14 mouse cellular contexts compared by ENCODE assay signal in the genomic region with DNA sequence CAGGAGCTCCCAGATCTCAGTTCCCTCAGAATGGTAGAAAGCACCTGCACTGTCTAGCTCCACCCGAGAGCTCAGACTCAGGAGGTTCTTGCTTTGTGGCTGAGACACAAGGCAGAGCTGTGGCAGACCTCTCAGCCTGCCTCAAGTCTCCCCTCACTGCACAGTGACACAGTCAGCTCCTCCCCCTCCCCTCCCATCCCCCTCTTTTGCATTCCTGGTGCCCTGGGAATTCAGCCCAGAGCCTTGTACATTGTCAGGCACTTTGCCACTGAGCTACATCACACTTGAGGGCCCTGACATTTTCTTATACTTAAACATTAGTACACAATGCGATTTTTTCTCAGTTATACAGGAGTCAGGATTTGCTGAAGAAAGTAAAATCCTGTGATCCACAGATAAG. TPM values are rescaled to one million over a fixed set of nuclear protein-coding genes. Genes with fewer than 3 reads are reported as not detected.
DNase-seq lines count a peak whose midpoint lies in the region; ATAC-seq and TF ChIP-seq lines count a peak whose summit lies in the region.
"Had no signal": no experiment of that assay in that cellular context is flagged by ENCODE, and none has a peak within 500 bp of the region (broad histone marks: within the 10 kb centered on the region; RNA-seq: fewer than 3 reads in every experiment).

No protein-coding gene starts in this region.

- H3K79me2 ChIP-seq in CH12.LX (replicated peaks; ENCODE audit: control insufficient read depth, extremely low read depth, insufficient read depth, poor library complexity, severe bottlenecking), result no peaks in the 10 kb centered on the region

- H3K4me3 ChIP-seq in hindbrain, embryonic 10.5 days, result no peak overlapping the region
- H3K4me3 ChIP-seq in hindbrain, embryonic 14.5 days (replicated peaks; ENCODE audit: low read length), result no peak overlapping the region
- no peak overlapping the region for H3K4me3 ChIP-seq in CH12.LX (replicated peaks in 1 of 3; ENCODE audit: low read depth in 2 of 3, low read length in 2 of 3, poor library complexity in 1 of 3)
- no peak overlapping the region for H3K4me3 ChIP-seq in heart, embryonic 15.5 days
- H3K4me3 ChIP-seq: liver, embryonic 15.5 days; myocyte; stomach, embryonic 15.5 days had no signal

- dilution Hi-C loops in CH12.LX (cut with MboI; ENCODE audit: extremely low pct_ligation_motif_present, extremely low pct_unique_long_range_greater_than_20kb, low sequenced_read_pairs), result no loop called here

- no peak overlapping the region for H3K4me2 ChIP-seq in hindbrain, embryonic 14.5 days (replicated peaks)
- H3K4me2 ChIP-seq in CH12.LX (ENCODE audit: insufficient read depth, low read depth, poor library complexity, severe bottlenecking), result no peak overlapping the region
- no peak overlapping the region for H3K4me2 ChIP-seq in heart, embryonic 15.5 days
- H3K4me2 ChIP-seq: liver, embryonic 15.5 days; stomach, embryonic 15.5 days had no signal

- DNase-seq in hindbrain, embryonic 10.5 days (ENCODE audit: low spot score), result peak; percentile 18
- DNase-seq in hindbrain, embryonic 14.5 days (ENCODE audit: low spot score), result no peak
- no peak for DNase-seq in CH12.LX (ENCODE audit: extremely low read depth)
- peak; percentile 84 for DNase-seq in brain, embryonic 14.5 days (ENCODE audit: low read depth)
- DNase-seq in layer of hippocampus, adult 18-20 months (ENCODE audit: low spot score in 2 of 2), result no peak
- DNase-seq in adrenal gland, adult 8-10 months, result no peak
- DNase-seq in right cerebral cortex, postnatal 25 days, result no peak
- DNase-seq: gastrocnemius, postnatal 25 days; kidney, adult 11 months had no signal

- H3K27me3 ChIP-seq in hindbrain, embryonic 10.5 days (ENCODE audit: insufficient read depth, poor library complexity, severe bottlenecking), result no peaks in the 10 kb centered on the region
- no peaks in the 10 kb centered on the region for H3K27me3 ChIP-seq in hindbrain, embryonic 14.5 days (ENCODE audit: control insufficient read depth, insufficient read depth, low read length)
- H3K27me3 ChIP-seq in CH12.LX (replicated peaks), result no peaks in the 10 kb centered on the region
- no peaks in the 10 kb centered on the region for H3K27me3 ChIP-seq in heart, embryonic 15.5 days
- H3K27me3 ChIP-seq: liver, embryonic 15.5 days; stomach, embryonic 15.5 days had no signal

- H3K9ac ChIP-seq in hindbrain, embryonic 14.5 days, result no peak overlapping the region
- H3K9ac ChIP-seq in CH12.LX (ENCODE audit: insufficient read depth, low read depth), result no peak overlapping the region
- no peak overlapping the region for H3K9ac ChIP-seq in heart, embryonic 15.5 days
- H3K9ac ChIP-seq: liver, embryonic 15.5 days; stomach, embryonic 15.5 days had no signal

- WGBS in hindbrain, embryonic 10.5 days, result 45% methylated on average over 2 of the region's 2 CpGs
- WGBS in hindbrain, embryonic 14.5 days, result 42% methylated on average over 2 of the region's 2 CpGs
- 37% methylated on average over 2 of the region's 2 CpGs for WGBS in heart, embryonic 15.5 days

- H3K36me3 ChIP-seq in hindbrain, embryonic 10.5 days, result no peaks in the 10 kb centered on the region
- H3K36me3 ChIP-seq in hindbrain, embryonic 14.5 days (replicated peaks; ENCODE audit: control insufficient read depth, insufficient read depth), result no peaks in the 10 kb centered on the region
- H3K36me3 ChIP-seq in CH12.LX (replicated peaks in 1 of 2; ENCODE audit: control insufficient read depth in 1 of 2, insufficient read depth in 1 of 2, low read length in 1 of 2), result no peaks in the 10 kb centered on the region
- H3K36me3 ChIP-seq in heart, embryonic 15.5 days, result no peaks in the 10 kb centered on the region
- H3K36me3 ChIP-seq: liver, embryonic 15.5 days; stomach, embryonic 15.5 days had no signal

- peaks cover 12% of the 10 kb centered on the region for H3K4me1 ChIP-seq in hindbrain, embryonic 10.5 days (replicated peaks)
- no peaks in the 10 kb centered on the region for H3K4me1 ChIP-seq in hindbrain, embryonic 14.5 days (replicated peaks; ENCODE audit: control insufficient read depth, insufficient read depth, low read length)
- peaks cover 7 to 27% of the 10 kb centered on the region in 2 experiments for H3K4me1 ChIP-seq in CH12.LX (ENCODE audit: control insufficient read depth in 1 of 2, insufficient read depth in 2 of 2)
- H3K4me1 ChIP-seq in heart, embryonic 15.5 days (replicated peaks), result peaks cover 23% of the 10 kb centered on the region
- H3K4me1 ChIP-seq: liver, embryonic 15.5 days; stomach, embryonic 15.5 days had no signal

- in situ Hi-C loops in CH12.LX (cut with MboI; ENCODE audit: low pct_ligation_motif_present, low pct_unique_long_range_greater_than_20kb, low sequenced_read_pairs), result no loop called here

- 0 out of 2 replicates have a peak overlapping the region, but pooled peaks have one; percentile 23 for H3K27ac ChIP-seq in hindbrain, embryonic 10.5 days
- no peak overlapping the region for H3K27ac ChIP-seq in hindbrain, embryonic 14.5 days
- H3K27ac ChIP-seq in CH12.LX (ENCODE audit: insufficient read depth, low read depth), result no peak overlapping the region
- peak overlapping the region; percentile 74 for H3K27ac ChIP-seq in heart, embryonic 15.5 days
- H3K27ac ChIP-seq: liver, embryonic 15.5 days; stomach, embryonic 15.5 days had no signal

- ATAC-seq in hindbrain, embryonic 14.5 days (ENCODE audit: low FRiP score), result no peak
- peak; percentile 83 for ATAC-seq in heart, embryonic 15.5 days (replicated peaks; ENCODE audit: insufficient number of reproducible peaks, insufficient read depth, low FRiP score, low read depth)
- ATAC-seq: CD4-positive, CD25-positive, alpha-beta regulatory T cell, adult 4 months had no signal

- TF ChIP-seq POLR2A in CH12.LX (IDR thresholded peaks at IDR 0.05; ENCODE audit: low read depth, low read length), result no peak
- TF ChIP-seq POLR2A in brain, embryonic 14.5 days (IDR thresholded peaks at IDR 0.05; ENCODE audit: borderline replicate concordance, extremely low read depth, insufficient read depth, insufficient read length, poor library complexity, severe bottlenecking), result no peak

- TF ChIP-seq RAD21 in CH12.LX (IDR thresholded peaks at IDR 0.05; ENCODE audit: low read depth, low read length), result no peak

- no peak for TF ChIP-seq CTCF in CH12.LX (conservative IDR thresholded peaks at IDR 0.05 in 1 of 2, IDR thresholded peaks at IDR 0.05 in 1 of 2; ENCODE audit: low read depth in 2 of 2, low read length in 2 of 2)
- TF ChIP-seq CTCF in brain, embryonic 14.5 days (IDR thresholded peaks at IDR 0.05; ENCODE audit: borderline replicate concordance, extremely low read depth, insufficient read depth, insufficient read length), result no peak

- no peaks in the 10 kb centered on the region for H3K9me3 ChIP-seq in hindbrain, embryonic 10.5 days
- H3K9me3 ChIP-seq in hindbrain, embryonic 14.5 days (ENCODE audit: control insufficient read depth, low read length), result no peaks in the 10 kb centered on the region
- no peaks in the 10 kb centered on the region for H3K9me3 ChIP-seq in CH12.LX (replicated peaks; ENCODE audit: low read length)
- no peaks in the 10 kb centered on the region for H3K9me3 ChIP-seq in heart, embryonic 15.5 days (replicated peaks)
- H3K9me3 ChIP-seq: liver, embryonic 15.5 days; stomach, embryonic 15.5 days had no signal

- no peak for TF ChIP-seq EP300 in CH12.LX (IDR thresholded peaks at IDR 0.05; ENCODE audit: low read length)

TF ChIP-seq in CH12.LX, 34 proteins besides CTCF, POLR2A, EP300 and RAD21 (continues in another document):
- TF ChIP-seq E2F4 (IDR thresholded peaks at IDR 0.05; ENCODE audit: insufficient replicate concordance, low read depth, low read length), result no peak
- TF ChIP-seq JUN (IDR thresholded peaks at IDR 0.05; ENCODE audit: insufficient read depth, low read depth, low read length), result no peak
- TF ChIP-seq MAX (IDR thresholded peaks at IDR 0.05; ENCODE audit: low read length), result no peak
- no peak for TF ChIP-seq NRF1 (IDR thresholded peaks at IDR 0.05; ENCODE audit: low read depth, low read length)
- TF ChIP-seq ELF1 (IDR thresholded peaks at IDR 0.05; ENCODE audit: low read depth, low read length), result no peak
- TF ChIP-seq USF2 (conservative IDR thresholded peaks at IDR 0.05; ENCODE audit: low read depth, low read length), result no peak
- peak; percentile 36; the same call in 1 of the 2 replicates for TF ChIP-seq CHD2 (IDR thresholded peaks at IDR 0.05; ENCODE audit: low read length)

RNA-seq across cellular contexts. Expression of a gene that starts 8.9 kb away (rescaled TPM):
- 0.25 and 0.56 TPM in 2 replicates for polyA plus RNA-seq in hindbrain, embryonic 10.5 days (2016; fragmentation: Nextera tagmentation; extraction: Ambion mirVana)
- 0.20 and 0.36 TPM in 2 replicates for polyA plus RNA-seq in hindbrain, embryonic 14.5 days (2014; fragmentation: Nextera tagmentation; extraction: Ambion mirVana)
- total RNA-seq in CH12.LX (2012; rRNA removed), result 4.3 and 4.4 TPM in 2 replicates
- 0.27 TPM in 1 of 2 replicates, not detected in the other for total RNA-seq in CH12.LX (2014; rRNA removed)
- polyA plus RNA-seq in CH12.LX (2012; ENCODE audit: insufficient read length, low read depth), result 0.23 and 0.61 TPM in 2 replicates
- polyA plus RNA-seq in brain, embryonic 14.5 days (2012; rRNA removed), result 0.23 and 0.34 TPM in 2 replicates
- polyA plus RNA-seq in heart, embryonic 15.5 days (2015; fragmentation: Nextera tagmentation; extraction: Ambion mirVana), result 17.6 and 21.4 TPM in 2 replicates
- total RNA-seq in layer of hippocampus, adult 18-20 months (2021), result under 1 TPM in 1 of 2 experiments, not detected in 1; 0.54 TPM
- total RNA-seq in adrenal gland, adult 8-10 months (2022), result 1 to 10 TPM; 3.9 to 7.5 (median 4.5) TPM

RNA-seq across cellular contexts. Expression of a gene that starts 28.9 kb away (rescaled TPM):
- 10.7 and 13.0 TPM in 2 replicates for polyA plus RNA-seq in hindbrain, embryonic 10.5 days (2016; fragmentation: Nextera tagmentation; extraction: Ambion mirVana)
- polyA plus RNA-seq in hindbrain, embryonic 14.5 days (2014; fragmentation: Nextera tagmentation; extraction: Ambion mirVana), result 32.9 and 35.8 TPM in 2 replicates
- total RNA-seq in CH12.LX (2012; rRNA removed) (24.1 and 26.5 TPM in 2 replicates), CH12.LX (2014; rRNA removed) (8.9 and 10.0 TPM in 2 replicates)
- polyA plus RNA-seq in CH12.LX (2012; ENCODE audit: insufficient read length, low read depth), result 24.1 and 25.6 TPM in 2 replicates
- polyA plus RNA-seq in brain, embryonic 14.5 days (2012; rRNA removed), result 7.8 and 11.5 TPM in 2 replicates
- polyA plus RNA-seq in heart, embryonic 15.5 days (2015; fragmentation: Nextera tagmentation; extraction: Ambion mirVana), result 33.6 and 40.7 TPM in 2 replicates
- 10 to 100 TPM; 30.7 to 32.3 TPM for total RNA-seq in layer of hippocampus, adult 18-20 months (2021)
- 100 to 1,000 TPM; 254 to 285 (median 274) TPM for total RNA-seq in adrenal gland, adult 8-10 months (2022)

RNA-seq across cellular contexts. Expression of a gene that starts 35.8 kb away (rescaled TPM):
- polyA plus RNA-seq in hindbrain, embryonic 10.5 days (2016; fragmentation: Nextera tagmentation; extraction: Ambion mirVana), result 61.0 and 68.8 TPM in 2 replicates
- 68.9 and 71.4 TPM in 2 replicates for polyA plus RNA-seq in hindbrain, embryonic 14.5 days (2014; fragmentation: Nextera tagmentation; extraction: Ambion mirVana)
- 163 and 168 TPM in 2 replicates for total RNA-seq in CH12.LX (2012; rRNA removed)
- 115 and 125 TPM in 2 replicates for total RNA-seq in CH12.LX (2014; rRNA removed)
- 162 and 163 TPM in 2 replicates for polyA plus RNA-seq in CH12.LX (2012; ENCODE audit: insufficient read length, low read depth)
- 33.2 and 47.6 TPM in 2 replicates for polyA plus RNA-seq in brain, embryonic 14.5 days (2012; rRNA removed)
- 315 and 367 TPM in 2 replicates for polyA plus RNA-seq in heart, embryonic 15.5 days (2015; fragmentation: Nextera tagmentation; extraction: Ambion mirVana)
- 10 to 100 TPM; 89.8 to 97.0 TPM for total RNA-seq in layer of hippocampus, adult 18-20 months (2021)
- total RNA-seq in adrenal gland, adult 8-10 months (2022), result 100 to 1,000 TPM; 121 to 184 (median 133) TPM

Comparison
In these comparisons a context has a peak if more than half of its experiments do, and no peak if none do; other contexts are left out.
1. DNase-seq: peak in hindbrain, embryonic 10.5 days (single experiment) and brain, embryonic 14.5 days (single experiment); none in hindbrain, embryonic 14.5 days (single experiment), CH12.LX (single experiment), layer of hippocampus, adult 18-20 months (0 of 2), adrenal gland, adult 8-10 months (single experiment) and right cerebral cortex, postnatal 25 days (single experiment).
2. H3K27ac ChIP-seq: peak in hindbrain, embryonic 10.5 days (single experiment) and heart, embryonic 15.5 days (single experiment); none in hindbrain, embryonic 14.5 days (single experiment) and CH12.LX (single experiment).
3. RNA of a gene that starts 8.9 kb away (polyA plus RNA-seq): 17.6 to 21.4 TPM in heart, embryonic 15.5 days; 0.23 to 0.61 TPM in CH12.LX, 0.20 to 0.36 TPM in hindbrain, embryonic 14.5 days, 0.25 to 0.56 TPM in hindbrain, embryonic 10.5 days and 0.23 to 0.34 TPM in brain, embryonic 14.5 days; every median in the first group is over 10 times any median in the second.